Mouse (Mus musculus) cerebellum, postnatal 36 days (tissue): ENCODE data around the gene Mgat4a.
A peak's percentile ranks its signal among the peaks of the same experiment; 100 is the strongest.

ENCODE experiments used
- DNase-seq, 2 experiments: peaks; one replicate each; pipeline ENCODE4 v3.0.0; 2021 to 2022; ENCODE audit warnings: mixed read lengths in 2 of 2

Gene Mgat4a

GRCm38 (mm10) chr1:37495104-37495503, 45.7 kb downstream of the Mgat4a start:
- DNase-seq = no peak

- no peak for DNase-seq
These were observed 49.1 kb downstream of the Mgat4a start for GRCm38 (mm10) chr1:37491672-37492071.

GRCm38 (mm10) chr1:37490691-37491212, 50.1 kb downstream of the Mgat4a start:
- no peak for DNase-seq

- no peak for DNase-seq
These were observed 52.3 kb downstream of the Mgat4a start for GRCm38 (mm10) chr1:37488531-37488930.

GRCm38 (mm10) chr1:37486994-37487393, 53.8 kb downstream of the Mgat4a start:
- DNase-seq = no peak

GRCm38 (mm10) chr1:37486439-37486838, 54.4 kb downstream of the Mgat4a start:
- DNase-seq = no peak

GRCm38 (mm10) chr1:37484612-37485011, 56.2 kb downstream of the Mgat4a start:
- no peak for DNase-seq

- DNase-seq = no peak
These were observed 59.5 kb downstream of the Mgat4a start for GRCm38 (mm10) chr1:37481331-37481730.

- no peak for DNase-seq
These were observed 60.1 kb downstream of the Mgat4a start for GRCm38 (mm10) chr1:37480731-37481130.

- DNase-seq = no peak
These were observed 61.1 kb downstream of the Mgat4a start for GRCm38 (mm10) chr1:37479759-37480158.

GRCm38 (mm10) chr1:37479074-37479473, 61.7 kb downstream of the Mgat4a start:
- DNase-seq = peak; percentile 16 to 26

- no peak for DNase-seq
These were observed 62.4 kb downstream of the Mgat4a start for GRCm38 (mm10) chr1:37478416-37478815.

GRCm38 (mm10) chr1:37477928-37478327, 62.9 kb downstream of the Mgat4a start:
- peak in 1 of 2 experiments; percentile 15 for DNase-seq

- no peak for DNase-seq
These were observed 63.6 kb downstream of the Mgat4a start for GRCm38 (mm10) chr1:37477250-37477649.

GRCm38 (mm10) chr1:37475312-37475711, 65.5 kb downstream of the Mgat4a start:
- no peak for DNase-seq

- no peak for DNase-seq
These were observed 66.1 kb downstream of the Mgat4a start for GRCm38 (mm10) chr1:37474634-37475190.

- DNase-seq = no peak
These were observed 66.8 kb downstream of the Mgat4a start for GRCm38 (mm10) chr1:37474046-37474445.

- no peak for DNase-seq
These were observed 67.6 kb downstream of the Mgat4a start for GRCm38 (mm10) chr1:37473251-37473650.

GRCm38 (mm10) chr1:37471179-37472148, 69.4 kb downstream of the Mgat4a start:
- no peak for DNase-seq

- DNase-seq = no peak
These were observed 71.8 kb downstream of the Mgat4a start for GRCm38 (mm10) chr1:37469007-37469406.

GRCm38 (mm10) chr1:37467806-37468205, 73.0 kb downstream of the Mgat4a start:
- no peak for DNase-seq

- DNase-seq = no peak
These were observed 74.4 kb downstream of the Mgat4a start for GRCm38 (mm10) chr1:37466322-37466995.

- DNase-seq = no peak
These were observed 75.9 kb downstream of the Mgat4a start for GRCm38 (mm10) chr1:37464878-37465452.
